Mouse (Mus musculus): ENCODE results near the gene Wbp1l.

GRCm38 (mm10) chr19:46653616-46654235 is 54.8 kb downstream of the Wbp1l start:
- TF ChIP-seq POLR2A (IDR thresholded peaks at IDR 0.05; ENCODE audit: insufficient read depth, low read length) (no peak), EP300 (IDR thresholded peaks at IDR 0.05; ENCODE audit: insufficient read depth, low read depth, low read length) (no peak)
